Comparison of ENCODE assay signal across 8 mouse cellular contexts in genomic region chr12:117153671-117154355, GRCm38 (mm10).
DNase-seq lines count a peak whose midpoint lies in the region; ATAC-seq and TF ChIP-seq lines count a peak whose summit lies in the region.

No protein-coding gene starts in this region.

- H3K27me3 ChIP-seq in E14TG2a.4 (ENCODE audit: insufficient read depth, low read length): peaks cover 85% of the 10 kb centered on the region
- H3K27me3 ChIP-seq in forebrain, embryonic 14.5 days (replicated peaks; ENCODE audit: control insufficient read depth, insufficient read depth, low read length): peaks cover 64% of the 10 kb centered on the region
- H3K27me3 ChIP-seq in hindbrain, postnatal 0 days (ENCODE audit: insufficient read depth, low read length): peaks cover 24% of the 10 kb centered on the region
- H3K27me3 ChIP-seq in liver, embryonic 14.5 days (ENCODE audit: control insufficient read depth, insufficient read depth, low read length): peaks cover 88% of the 10 kb centered on the region
- peaks cover 48% of the 10 kb centered on the region for H3K27me3 ChIP-seq in neural tube, embryonic 12.5 days (replicated peaks)

- H3K27ac ChIP-seq in forebrain, embryonic 14.5 days (ENCODE audit: low read depth, low read length): peak overlapping the region; percentile 96
- H3K27ac ChIP-seq in hindbrain, postnatal 0 days: peak overlapping the region; percentile 75
- no peak overlapping the region for H3K27ac ChIP-seq in liver, embryonic 14.5 days
- peak overlapping the region; percentile 57; the same call in 1 of the 2 replicates for H3K27ac ChIP-seq in neural tube, embryonic 12.5 days

- no peaks in the 10 kb centered on the region for H3K36me3 ChIP-seq in E14TG2a.4 (ENCODE audit: insufficient read depth, low read length)
- no peaks in the 10 kb centered on the region for H3K36me3 ChIP-seq in forebrain, embryonic 14.5 days (ENCODE audit: control insufficient read depth, insufficient read depth, low read length)
- no peaks in the 10 kb centered on the region for H3K36me3 ChIP-seq in hindbrain, postnatal 0 days (ENCODE audit: insufficient read depth, low read length)
- no peaks in the 10 kb centered on the region for H3K36me3 ChIP-seq in liver, embryonic 14.5 days (replicated peaks; ENCODE audit: control insufficient read depth, insufficient read depth, low read depth)
- no peaks in the 10 kb centered on the region for H3K36me3 ChIP-seq in neural tube, embryonic 12.5 days

- peak; percentile 63 for DNase-seq in ZHBTc4 (ENCODE audit: low read depth, low spot score)
- peak; percentile 78 for DNase-seq in forebrain, embryonic 14.5 days (ENCODE audit: low spot score)
- DNase-seq in hindbrain, postnatal 0 days (ENCODE audit: low spot score): peak; percentile 81
- no peak for DNase-seq in liver, embryonic 14.5 days (ENCODE audit: low read depth in 3 of 3, low spot score in 3 of 3)
- no peak for DNase-seq in c-Kit-positive CD71-positive TER-119-positive erythroid progenitor cells, embryonic 14.5 days (ENCODE audit: low spot score)

- peak overlapping the region; percentile 79 for H3K4me3 ChIP-seq in E14TG2a.4 (replicated peaks; ENCODE audit: low read length)
- peak overlapping the region; percentile 58 for H3K4me3 ChIP-seq in forebrain, embryonic 14.5 days (ENCODE audit: low read depth, low read length)
- peak overlapping the region; percentile 61 for H3K4me3 ChIP-seq in hindbrain, postnatal 0 days (ENCODE audit: low read length)
- peak overlapping the region; percentile 13 to 14; a peak in 3 of 4 replicates for H3K4me3 ChIP-seq in liver, embryonic 14.5 days (ENCODE audit: insufficient read depth in 1 of 2, low read depth in 2 of 2, low read length in 2 of 2)
- H3K4me3 ChIP-seq in neural tube, embryonic 12.5 days: peak overlapping the region; percentile 73

- under 1% methylated on average over 50 of the region's 73 CpGs for WGBS in forebrain, embryonic 14.5 days
- WGBS in hindbrain, postnatal 0 days: under 1% methylated on average over 70 of the region's 73 CpGs
- WGBS in liver, embryonic 14.5 days (ENCODE audit: insufficient replicate concordance): 0% methylated on average over 56 of the region's 73 CpGs
- WGBS in neural tube, embryonic 12.5 days: 0% methylated on average over 70 of the region's 73 CpGs

- TF ChIP-seq EP300 in liver, embryonic 14.5 days (IDR thresholded peaks at IDR 0.05; ENCODE audit: low read depth): no peak

- TF ChIP-seq CTCF in E14TG2a.4 (conservative IDR thresholded peaks at IDR 0.05; ENCODE audit: low read length): no peak
- no peak; the same call in 1 of the 2 replicates for TF ChIP-seq CTCF in hindbrain, postnatal 0 days (IDR thresholded peaks at IDR 0.05; ENCODE audit: low read depth)
- no peak for TF ChIP-seq CTCF in liver, embryonic 14.5 days (IDR thresholded peaks at IDR 0.05; ENCODE audit: low read depth)

- peak overlapping the region; percentile 59 for H3K4me2 ChIP-seq in forebrain, embryonic 14.5 days (ENCODE audit: low read length)
- H3K4me2 ChIP-seq in hindbrain, postnatal 0 days (ENCODE audit: low read depth, low read length): peak overlapping the region; percentile 77
- H3K4me2 ChIP-seq in liver, embryonic 14.5 days (ENCODE audit: low read depth): peak overlapping the region; percentile 26; the same call in 1 of the 2 replicates
- peak overlapping the region; percentile 95 for H3K4me2 ChIP-seq in neural tube, embryonic 12.5 days (replicated peaks)

- H3K9ac ChIP-seq in forebrain, embryonic 14.5 days (ENCODE audit: low read length): peak overlapping the region; percentile 84
- H3K9ac ChIP-seq in hindbrain, postnatal 0 days (replicated peaks; ENCODE audit: low read length): peak overlapping the region; percentile 66
- no peak overlapping the region for H3K9ac ChIP-seq in liver, embryonic 14.5 days (replicated peaks)
- peak overlapping the region; percentile 77 for H3K9ac ChIP-seq in neural tube, embryonic 12.5 days

- H3K4me1 ChIP-seq in E14TG2a.4 (replicated peaks; ENCODE audit: low read depth, low read length): peaks cover 62% of the 10 kb centered on the region
- peaks cover 33% of the 10 kb centered on the region for H3K4me1 ChIP-seq in forebrain, embryonic 14.5 days (ENCODE audit: control insufficient read depth, insufficient read depth, low read length)
- H3K4me1 ChIP-seq in hindbrain, postnatal 0 days (ENCODE audit: insufficient read depth, low read length): peaks cover 5% of the 10 kb centered on the region; the same call in 1 of the 2 replicates
- H3K4me1 ChIP-seq in liver, embryonic 14.5 days (replicated peaks; ENCODE audit: control insufficient read depth in 2 of 2, insufficient read depth in 2 of 2, low read length in 1 of 2): no peaks in the 10 kb centered on the region
- H3K4me1 ChIP-seq in neural tube, embryonic 12.5 days: peaks cover 68% of the 10 kb centered on the region

- ATAC-seq in forebrain, embryonic 14.5 days: peak; percentile 68
- ATAC-seq in hindbrain, postnatal 0 days: peak; percentile 87
- no peak for ATAC-seq in liver, embryonic 14.5 days (ENCODE audit: insufficient read depth)
- ATAC-seq in neural tube, embryonic 12.5 days (ENCODE audit: low FRiP score, low read depth): peak; percentile 22
- no peak for ATAC-seq in erythroid progenitor cell, adult 5-6 weeks (replicated peaks; ENCODE audit: low FRiP score, poor library complexity, severe bottlenecking)

- H3K9me3 ChIP-seq in E14TG2a.4 (ENCODE audit: low read length): no peaks in the 10 kb centered on the region
- no peaks in the 10 kb centered on the region for H3K9me3 ChIP-seq in forebrain, embryonic 14.5 days (replicated peaks; ENCODE audit: control insufficient read depth, low read length)
- H3K9me3 ChIP-seq in hindbrain, postnatal 0 days (ENCODE audit: low read length): no peaks in the 10 kb centered on the region
- H3K9me3 ChIP-seq in liver, embryonic 14.5 days (ENCODE audit: control insufficient read depth, low read length): no peaks in the 10 kb centered on the region
- no peaks in the 10 kb centered on the region for H3K9me3 ChIP-seq in neural tube, embryonic 12.5 days

Comparison
In these comparisons a context has a peak if more than half of its experiments do, and no peak if none do; other contexts are left out.
1. H3K4me3 ChIP-seq: peak in every context shown above with its lines; median percentile 79 in E14TG2a.4; 73 in neural tube, embryonic 12.5 days; 61 in hindbrain, postnatal 0 days; 58 in forebrain, embryonic 14.5 days; 14 in liver, embryonic 14.5 days.
2. DNase-seq: peak in ZHBTc4 (single experiment), forebrain, embryonic 14.5 days (single experiment) and hindbrain, postnatal 0 days (single experiment); none in liver, embryonic 14.5 days (0 of 3) and c-Kit-positive CD71-positive TER-119-positive erythroid progenitor cells, embryonic 14.5 days (single experiment).
3. ATAC-seq: peak in forebrain, embryonic 14.5 days (single experiment), hindbrain, postnatal 0 days (single experiment) and neural tube, embryonic 12.5 days (single experiment); none in liver, embryonic 14.5 days (single experiment) and erythroid progenitor cell, adult 5-6 weeks (single experiment).
4. H3K4me2 ChIP-seq: peak in every context shown above with its lines; median percentile 95 in neural tube, embryonic 12.5 days; 77 in hindbrain, postnatal 0 days; 59 in forebrain, embryonic 14.5 days; 26 in liver, embryonic 14.5 days.